Mouse (Mus musculus) gastrocnemius, adult 8-10 months (tissue): Measurements from ENCODE around the gene Ache. TPM values are rescaled to one million over a fixed set of nuclear protein-coding genes. Genes with fewer than 3 reads are reported as not detected.

Experiments
- DNase-seq, 2 experiments: peaks; one replicate each; pipeline ENCODE4 v3.0.0; 2022; ENCODE audit warnings: low spot score in 2 of 2
- total RNA-seq, 4 experiments: library from RNA; stranded (reverse); gene quantifications; 2 replicates each; pipeline ENCODE4 v1.2.4; 2022

Gene Ache
- total RNA-seq, 4 experiments from 2014 or later: 15.8 to 27.7 (median 20.1) TPM

DNA sequence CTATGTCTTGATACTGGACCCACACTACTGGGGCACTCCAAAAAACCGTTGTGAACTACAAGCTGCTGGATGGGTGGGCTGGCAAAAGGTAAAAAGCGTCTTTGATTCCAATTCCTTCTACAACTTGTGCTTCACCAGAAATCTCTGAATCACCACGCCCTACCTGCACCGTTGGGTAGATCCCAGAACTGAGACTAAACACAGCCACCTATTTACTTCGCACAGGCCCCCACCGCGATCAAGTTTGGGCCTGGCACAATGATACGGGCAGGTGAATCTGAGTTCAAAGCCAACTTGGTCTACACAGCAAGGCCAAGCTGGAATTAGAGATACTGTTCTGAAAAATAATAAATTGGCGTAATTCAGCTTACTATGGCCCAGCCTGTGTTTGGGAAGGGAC, 8.0 kb downstream of the Ache start:
- no peak for DNase-seq

GRCm38 (mm10) chr5:137295712-137296111, 8.4 kb downstream of the Ache start:
- DNase-seq: no peak

DNA sequence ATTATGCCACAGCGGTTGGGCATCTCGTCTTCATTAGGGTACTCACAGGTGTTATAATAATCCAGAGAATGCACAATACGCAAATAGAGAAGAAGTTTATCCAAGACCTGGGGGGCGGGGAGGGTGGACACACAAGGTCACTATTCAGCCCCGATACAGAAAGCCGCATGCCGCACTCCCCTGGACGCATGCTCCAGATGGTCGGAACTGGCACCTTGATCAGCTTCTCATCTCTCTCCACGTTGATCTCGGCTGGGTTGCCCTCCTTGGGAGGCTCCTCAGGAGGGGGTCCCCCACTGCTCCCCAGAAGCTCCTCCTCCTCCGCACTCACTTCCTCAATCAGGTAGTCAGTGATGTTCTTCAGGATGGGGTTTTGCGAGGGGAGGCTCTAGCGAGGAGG, 9.8 kb downstream of the Ache start:
- DNase-seq: no peak

DNA sequence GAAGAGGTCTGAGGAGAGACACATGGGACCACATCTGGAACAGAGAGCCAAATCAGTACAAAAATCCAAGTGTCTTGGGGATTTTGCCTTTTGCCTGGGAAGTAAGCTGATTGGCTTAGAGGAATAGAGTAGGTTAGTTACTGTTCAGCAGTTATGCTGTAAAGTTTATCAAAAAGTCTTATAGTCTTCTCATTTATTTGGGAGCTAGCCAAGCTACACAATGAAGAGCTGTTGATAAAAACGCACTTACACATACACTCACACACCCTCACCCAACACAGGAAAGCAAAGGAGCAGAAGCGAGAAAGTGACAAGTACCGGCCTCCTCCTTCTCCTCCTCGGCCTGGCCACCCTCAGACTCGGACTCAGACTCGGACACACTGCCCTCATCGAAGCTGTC, 11.9 kb downstream of the Ache start:
- no peak for DNase-seq

GRCm38 (mm10) chr5:137301253-137301652, 13.9 kb downstream of the Ache start:
- DNase-seq: no peak

DNA sequence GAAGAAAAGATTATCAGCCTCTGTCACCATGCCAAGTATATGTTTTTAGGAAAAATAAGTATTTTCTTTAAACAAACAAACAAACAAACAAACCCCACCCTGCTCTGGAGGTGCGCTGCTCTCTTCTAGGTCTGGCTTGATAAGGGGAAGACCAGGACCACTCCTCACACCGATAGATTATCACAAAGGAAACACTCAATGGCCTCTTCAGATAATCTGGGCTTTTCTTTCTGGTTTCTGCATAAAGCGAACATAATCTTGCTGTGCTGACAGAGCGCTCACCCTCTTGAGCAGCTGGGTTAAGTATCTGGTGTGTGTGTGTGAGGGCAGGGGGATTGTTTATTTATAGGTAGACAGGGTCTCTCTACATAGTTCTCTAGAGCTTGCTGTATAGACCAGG, 16.3 kb downstream of the Ache start:
- DNase-seq: no peak

DNA sequence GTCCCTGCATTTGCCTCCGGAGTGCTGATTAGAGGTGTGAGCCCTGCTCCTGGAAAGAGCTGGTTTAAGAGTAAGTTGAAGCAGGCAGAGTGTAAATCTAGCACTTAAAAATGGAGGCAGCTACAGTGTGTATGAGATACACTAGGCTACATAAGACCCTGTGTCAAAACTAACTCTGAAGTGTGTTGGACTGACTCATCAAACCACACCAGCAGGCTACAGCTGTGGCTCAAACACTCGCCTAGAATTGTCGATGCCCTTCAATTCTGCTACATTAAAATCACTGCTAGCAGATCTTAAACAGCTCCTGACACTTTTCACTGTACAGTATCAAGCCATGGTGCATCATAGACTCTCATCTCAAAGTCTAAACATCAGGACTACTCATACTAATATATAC, 16.8 kb downstream of the Ache start:
- no peak for DNase-seq

- DNase-seq: no peak
Observed at GRCm38 (mm10) chr5:137304816-137305215, 17.5 kb downstream of the Ache start.

DNA sequence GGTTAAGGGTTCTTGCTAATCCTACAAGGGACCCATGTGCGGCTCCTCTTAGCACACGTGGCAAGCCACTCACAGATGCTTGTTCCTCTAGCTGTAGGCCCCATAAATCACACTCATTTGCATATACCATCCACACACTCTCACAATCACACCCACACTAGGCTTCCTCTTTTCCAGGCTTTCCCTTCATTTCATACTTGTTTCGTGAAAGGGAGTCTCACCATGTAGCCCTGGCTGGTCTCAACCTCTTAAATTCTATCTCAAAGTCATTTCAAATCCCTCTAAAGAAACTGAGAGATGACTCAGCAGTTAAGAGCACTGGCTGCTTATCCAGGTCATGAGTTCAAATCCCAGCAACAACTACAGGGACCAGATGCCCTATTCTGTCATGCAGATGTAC, 18.5 kb downstream of the Ache start:
- DNase-seq: no peak

- DNase-seq: no peak
Observed at GRCm38 (mm10) chr5:137306439-137307005, 19.2 kb downstream of the Ache start.

GRCm38 (mm10) chr5:137307071-137307912, 20.0 kb downstream of the Ache start, which contains the start of gene Srrt:
Srrt (minus strand) TSS chr5:137307674.
- peak; percentile 74 to 85 for DNase-seq

DNA sequence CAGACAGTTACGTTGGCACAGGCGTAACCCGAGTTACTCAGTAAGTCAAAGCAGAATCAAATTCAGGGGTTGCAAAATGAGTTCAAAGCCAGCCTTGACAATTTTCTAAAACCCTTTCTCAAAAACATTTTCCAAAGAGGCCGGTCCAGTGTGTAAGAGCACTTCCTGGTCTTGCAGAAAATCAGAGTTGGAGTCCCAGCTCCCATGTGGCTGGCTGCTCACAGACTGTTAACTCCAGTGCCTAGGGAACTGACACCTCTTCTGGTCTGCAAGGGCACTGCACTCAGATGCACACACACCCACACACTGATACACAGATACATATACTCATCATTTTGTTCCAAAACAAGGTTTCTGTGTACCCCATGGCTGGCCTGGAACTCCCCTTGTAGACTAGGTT, 21.0 kb downstream of the Ache start:
- no peak for DNase-seq

- no peak for DNase-seq
Observed at GRCm38 (mm10) chr5:137313466-137314192, 26.3 kb downstream of the Ache start.

- peak; percentile 79 to 83 for DNase-seq
Observed at GRCm38 (mm10) chr5:137314193-137315083, 27.1 kb downstream of the Ache start, which contains the start of gene Trip6. Trip6 (minus strand) TSS chr5:137314404.

- no peak for DNase-seq
Observed at GRCm38 (mm10) chr5:137315084-137315903, 28.0 kb downstream of the Ache start.

- no peak for DNase-seq
Observed at GRCm38 (mm10) chr5:137317361-137317760, 30.0 kb downstream of the Ache start.

GRCm38 (mm10) chr5:137318570-137318969, 31.3 kb downstream of the Ache start:
- no peak for DNase-seq

GRCm38 (mm10) chr5:137320996-137321395, 33.7 kb downstream of the Ache start:
- no peak for DNase-seq

DNA sequence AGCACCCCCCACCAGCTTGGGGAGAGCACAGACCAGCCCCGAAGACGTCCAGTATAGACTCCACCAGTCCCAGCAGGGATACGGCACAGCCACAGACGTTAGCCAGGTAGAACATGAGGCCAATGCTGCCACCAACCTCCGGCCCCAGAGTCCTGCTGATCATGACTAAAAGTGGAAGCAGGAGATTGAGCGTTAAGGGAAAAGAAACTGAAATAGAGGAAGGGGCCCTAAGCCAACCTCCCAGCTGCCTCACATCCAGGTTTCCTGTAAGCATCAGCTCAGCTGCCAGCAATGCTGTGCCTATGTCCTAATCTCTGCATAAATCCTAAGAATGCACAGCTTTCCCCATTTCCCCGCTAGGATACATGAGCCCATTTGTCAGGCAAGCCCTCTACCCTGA, 43.6 kb downstream of the Ache start:
- no peak for DNase-seq

GRCm38 (mm10) chr5:137332857-137333511, 45.7 kb downstream of the Ache start:
- DNase-seq: no peak
